Mouse (Mus musculus): ENCODE measurements around the gene Vmn2r55.
"Not testable (repeated sequence)": the region's sequence is repeated elsewhere in the genome, so short reads cannot be mapped to it uniquely, and the experiment has no call there.

DNA sequence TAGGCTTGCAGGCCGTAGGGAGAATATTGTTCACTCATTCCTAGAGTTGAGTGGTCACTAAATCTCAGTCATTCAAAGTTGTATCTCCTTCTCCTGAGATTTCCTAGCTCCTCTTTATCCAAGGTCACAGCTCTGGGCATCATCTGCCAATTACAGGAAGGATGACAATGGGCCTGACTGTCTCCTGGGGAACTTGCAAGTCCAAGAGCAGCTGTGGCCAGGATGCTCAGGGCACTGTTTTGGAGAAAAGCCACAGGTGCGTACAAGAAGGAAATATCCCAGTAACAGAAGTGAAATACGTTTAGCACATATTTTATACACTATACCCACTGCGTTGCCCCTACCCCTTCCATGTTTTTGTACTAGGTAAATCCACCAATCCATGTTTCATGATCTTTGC, 44.6 kb downstream of the Vmn2r55 start, which contains the start of gene Vmn2r54:
- TF ChIP-seq POLR2AphosphoS2 (IDR thresholded peaks at IDR 0.05; ENCODE audit: low read length); MEF2A (IDR thresholded peaks at IDR 0.05; ENCODE audit: extremely low read depth, insufficient replicate concordance, low read depth, low read length, poor library complexity, severe bottlenecking); USF2 (IDR thresholded peaks at IDR 0.05; ENCODE audit: borderline replicate concordance in 1 of 2, insufficient read depth in 1 of 2, low read depth in 1 of 2, low read length in 2 of 2); POLR2A (IDR thresholded peaks at IDR 0.05; ENCODE audit: control insufficient read depth in 1 of 2, insufficient read depth in 1 of 2, low read depth in 1 of 2, low read length in 2 of 2, poor library complexity in 1 of 2); SIN3A (IDR thresholded peaks at IDR 0.05; ENCODE audit: low read length): not testable (repeated sequence)
